Mouse (Mus musculus) thymus, adult 2 months (tissue): ENCODE measurements around the gene Setd1b.

ENCODE experiments used
- CTCF ChIP-seq: fragments of 200-500 bp; IDR thresholded peaks from 2 replicates; pipeline ENCODE4 v1.5.1; 2012; ENCODE audit warnings: mild to moderate bottlenecking, control low read depth, low read length, moderate library complexity, borderline replicate concordance; ENCODE audit not compliant: control insufficient read depth, poor library complexity, insufficient read depth; ENCODE audit errors: extremely low read depth
- POLR2A ChIP-seq: fragments of 200-500 bp; IDR thresholded peaks from 2 replicates; pipeline ENCODE4 v1.6.1; 2012; ENCODE audit warnings: mild to moderate bottlenecking, low read length, control low read depth, moderate library complexity; ENCODE audit not compliant: control insufficient read depth, poor library complexity, insufficient read depth; ENCODE audit errors: extremely low read depth

- TF ChIP-seq POLR2A, result no peak
- TF ChIP-seq CTCF, result no peak
Measured at GRCm38 (mm10) chr5:123201523-123201892, 59.5 kb downstream of the Setd1b start.
